Mouse (Mus musculus) gastrocnemius, adult 18-20 months (tissue): Measurements from ENCODE around the gene Scyl1. TPM values are rescaled to one million over a fixed set of nuclear protein-coding genes. Genes with fewer than 3 reads are reported as not detected.

Source experiments
- DNase-seq: peaks from one replicate; pipeline ENCODE4 v3.0.0; 2021; ENCODE audit warnings: low spot score
- total RNA-seq, 2 experiments: library from RNA; stranded (reverse); gene quantifications; 2 replicates each; pipeline ENCODE4 v1.2.3; 2021

Scyl1 gene
- total RNA-seq, 2 experiments from 2014 or later: 70.6 to 74.4 TPM

DNA sequence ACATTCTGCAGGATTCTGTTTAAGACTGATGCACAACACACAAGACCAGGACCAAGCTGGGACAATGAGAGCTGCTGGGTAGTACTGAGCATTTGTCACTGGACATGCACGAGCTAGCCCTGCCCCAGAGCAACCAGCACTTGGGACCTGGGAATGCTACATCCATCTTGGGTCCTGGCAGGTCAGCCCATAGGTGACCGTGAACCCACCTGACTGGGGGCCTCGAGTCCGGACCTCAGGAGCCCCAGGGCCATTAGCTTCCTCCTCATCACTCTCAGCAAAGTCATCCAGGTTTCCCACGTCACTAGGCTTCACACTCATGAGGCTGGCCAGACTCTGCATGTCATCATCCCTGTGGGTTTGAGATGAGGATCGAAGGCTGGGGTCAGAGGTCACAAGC, 50.0 kb downstream of the Scyl1 start:
- no peak for DNase-seq

DNA sequence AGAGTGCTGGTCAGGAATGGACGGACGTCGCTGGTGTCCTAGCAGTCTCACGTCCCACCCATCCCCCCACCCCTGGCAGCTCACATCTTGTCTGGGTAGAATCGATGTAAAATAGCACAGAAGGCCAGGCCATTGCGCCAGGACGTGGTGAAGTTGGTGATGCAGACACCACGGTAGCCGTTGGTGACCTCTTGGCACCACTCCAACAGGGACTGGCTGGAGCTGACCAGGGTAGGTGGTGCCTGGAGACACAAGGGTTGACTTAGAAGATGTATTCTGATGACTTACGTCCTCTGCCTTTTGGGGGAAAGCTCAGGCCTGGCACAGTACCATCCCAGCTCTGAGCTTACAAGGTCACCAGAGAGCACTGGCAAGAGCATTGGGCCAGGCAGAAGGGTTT, 54.3 kb downstream of the Scyl1 start:
- no peak for DNase-seq

DNA sequence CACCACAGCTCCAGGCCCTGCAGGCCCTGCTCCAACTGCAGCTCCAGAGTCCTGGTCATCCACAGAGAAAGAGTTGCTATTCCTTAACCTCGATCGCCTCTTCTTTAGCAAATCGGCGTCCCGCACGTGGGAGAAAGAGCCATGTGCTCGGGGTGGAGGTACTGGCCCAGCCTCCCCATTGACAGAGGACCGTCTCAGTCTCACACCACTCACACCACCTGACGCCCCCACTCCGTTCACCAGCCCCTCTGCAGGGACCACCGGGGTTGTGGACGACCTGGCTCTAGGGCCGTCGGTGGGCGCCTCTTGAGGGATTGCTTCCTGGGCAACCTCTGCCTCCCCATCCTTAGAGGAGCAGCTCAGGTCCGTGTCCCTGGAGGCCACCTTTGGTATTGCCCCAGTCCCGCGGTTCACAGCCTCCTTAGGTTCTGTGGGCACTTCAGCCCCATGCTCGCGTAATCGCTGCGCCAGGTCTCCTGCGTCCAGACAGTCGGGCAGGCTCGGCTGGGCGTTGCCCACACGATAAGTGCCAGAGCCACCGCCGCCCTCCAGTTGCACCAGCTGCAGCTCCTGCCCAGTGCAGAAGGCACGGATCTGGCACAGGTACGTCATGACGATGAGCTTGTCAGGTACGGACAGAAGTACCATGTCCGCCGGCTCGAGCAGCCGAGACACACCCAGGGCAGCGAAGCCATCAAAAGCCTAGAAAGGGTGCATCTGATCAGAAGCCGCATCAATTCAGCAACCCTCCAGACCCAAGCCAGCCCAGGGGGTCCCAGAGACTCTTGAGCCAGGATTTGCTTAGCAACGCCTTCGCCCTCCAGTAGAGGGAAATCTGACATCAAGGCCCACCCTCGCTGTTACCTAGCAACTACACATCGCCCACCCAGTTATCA, 55.2 kb downstream of the Scyl1 start:
- DNase-seq: no peak

DNA sequence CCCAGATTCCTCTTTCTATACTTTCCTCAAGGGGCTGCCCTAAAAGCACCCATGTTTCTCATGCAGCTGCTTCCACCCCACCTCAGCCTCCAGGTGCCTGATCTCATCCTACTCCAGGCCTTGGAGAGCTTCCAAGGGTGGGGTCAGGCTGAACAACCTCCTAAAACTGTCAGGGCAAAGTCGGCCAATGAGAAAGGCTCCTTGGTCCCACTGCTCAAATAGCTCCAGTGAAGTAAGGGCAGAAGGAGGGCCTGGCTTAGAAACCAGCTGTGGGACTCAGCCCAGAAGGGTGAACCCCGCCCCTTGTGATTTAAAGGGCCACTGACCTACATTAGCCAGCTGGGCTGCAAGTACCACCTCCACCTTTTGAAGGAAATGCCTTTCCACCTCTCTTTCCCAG, 57.5 kb downstream of the Scyl1 start:
- peak; percentile 92 for DNase-seq

DNA sequence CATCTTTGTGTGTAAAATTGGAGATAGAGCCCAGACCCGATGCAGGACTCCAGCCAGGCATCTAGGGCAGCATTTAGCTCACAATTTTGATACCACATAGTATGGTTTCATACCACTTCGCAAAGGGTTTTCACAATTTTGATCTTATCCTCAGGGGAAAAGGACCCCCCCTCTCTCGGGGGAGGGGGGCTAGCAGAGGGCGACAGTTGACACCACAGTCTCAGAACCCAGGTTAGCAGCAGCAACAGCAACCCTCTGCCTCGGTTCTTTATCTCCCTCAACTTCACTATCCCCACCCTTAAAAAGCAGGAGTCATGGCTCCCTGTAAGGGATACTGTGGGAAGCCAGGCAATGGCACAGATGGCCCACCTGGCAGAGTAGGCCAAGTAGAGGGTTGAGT, 58.0 kb downstream of the Scyl1 start:
- DNase-seq: no peak

DNA sequence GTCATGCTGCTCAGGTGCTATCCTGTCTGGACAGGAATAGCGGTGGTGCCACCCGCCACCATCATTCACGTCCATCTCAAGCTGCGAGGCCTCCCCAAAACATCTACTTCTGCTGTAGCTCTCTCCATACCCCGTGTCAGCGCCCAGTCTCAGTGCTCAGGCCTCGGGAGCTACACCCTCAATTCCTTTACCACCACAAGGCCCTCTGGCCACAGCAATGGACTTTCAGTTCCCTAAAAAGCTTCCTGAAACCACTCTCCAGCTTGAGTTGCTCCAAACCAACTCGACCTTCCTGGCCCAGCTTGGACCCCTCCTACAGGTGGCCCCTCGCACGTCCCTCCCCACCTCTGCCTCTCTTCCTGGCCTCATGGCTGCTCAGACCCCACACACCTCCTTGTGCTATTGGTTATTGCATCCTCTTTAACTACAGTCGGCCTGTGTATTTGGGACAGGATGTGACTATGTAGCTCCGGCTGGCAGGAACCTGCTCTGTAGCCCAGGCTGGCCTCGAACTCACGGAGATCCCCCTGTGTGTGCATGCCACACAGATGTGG, 59.2 kb downstream of the Scyl1 start:
- DNase-seq: no peak

DNA sequence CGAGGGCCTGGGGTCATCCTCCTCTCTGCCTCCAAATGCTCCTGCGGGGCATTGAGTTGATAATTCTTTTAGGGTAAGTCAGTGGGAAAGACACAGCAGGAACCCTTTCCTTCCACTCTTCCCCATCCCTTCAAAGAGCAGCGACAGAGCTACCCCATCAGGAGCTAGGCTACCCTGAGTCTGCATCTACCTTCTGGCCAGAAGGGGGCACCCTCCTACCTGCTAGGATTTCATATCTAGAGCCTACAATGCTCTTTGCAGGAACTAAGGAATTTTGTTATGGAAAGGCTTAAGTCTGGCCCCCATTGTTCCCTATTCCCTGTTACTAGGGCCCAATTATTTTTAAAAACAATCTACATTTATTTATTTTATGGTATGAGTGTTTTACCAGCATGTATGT, 60.0 kb downstream of the Scyl1 start:
- DNase-seq: peak; percentile 79

DNA sequence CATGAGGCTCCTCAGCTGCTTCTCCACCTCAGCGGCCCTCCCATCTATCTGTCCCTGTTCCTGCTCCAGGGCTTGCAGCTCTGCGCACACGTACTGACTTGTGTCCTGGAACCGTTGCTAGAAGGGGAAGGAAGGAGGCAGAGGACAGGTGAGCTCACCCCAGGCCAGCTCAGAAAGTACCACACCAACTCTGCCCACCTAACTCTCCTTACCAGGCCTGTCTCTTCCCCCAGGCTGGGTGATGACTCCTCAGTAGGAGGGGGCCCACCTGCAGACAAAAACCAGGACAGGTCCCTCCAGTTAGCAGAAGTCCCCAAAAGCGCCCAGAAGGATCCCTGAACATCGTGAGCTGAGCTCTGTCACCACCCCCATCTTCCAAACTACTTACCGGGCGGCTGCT, 60.6 kb downstream of the Scyl1 start:
- DNase-seq: no peak

DNA sequence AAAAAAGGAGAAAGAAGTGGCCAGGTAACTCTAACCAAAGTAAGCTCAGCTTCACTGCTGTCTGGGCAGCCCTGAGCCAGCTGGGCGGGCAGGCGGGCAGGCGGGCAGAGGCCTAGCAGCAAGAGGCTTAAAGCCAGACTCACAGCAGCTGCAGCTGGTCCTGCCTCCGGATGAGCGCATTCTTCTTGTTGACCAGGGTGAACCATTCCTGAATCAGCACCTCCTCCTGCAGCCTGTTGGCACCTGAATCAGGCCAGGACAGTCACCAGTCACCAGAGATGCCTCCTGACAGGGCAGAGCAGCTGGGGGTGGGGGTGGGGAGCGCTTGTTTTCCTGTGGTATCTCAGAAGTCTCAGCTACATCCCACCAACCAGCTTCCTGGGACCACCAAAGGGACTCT, 61.2 kb downstream of the Scyl1 start:
- no peak for DNase-seq

Other genes with a start within 250 kb of the Scyl1 start
- gene Ovol1, start 210.8 kb downstream of the Scyl1 start, total RNA-seq: not detected
- 1 to 10 TPM; 1.7 to 2.5 TPM for gene Ap5b1, start 203.4 kb downstream of the Scyl1 start, total RNA-seq
- gene Rnaseh2c, start 169.5 kb downstream of the Scyl1 start, total RNA-seq: 10 to 100 TPM; 40.7 to 50.1 TPM
- gene Kat5, start 161.2 kb downstream of the Scyl1 start, total RNA-seq: 10 to 100 TPM; 24.0 to 26.0 TPM
- gene Rela, start 133.9 kb downstream of the Scyl1 start, total RNA-seq: 10 to 100 TPM; 14.6 to 19.3 TPM
- gene Sipa1, start 107.7 kb downstream of the Scyl1 start, total RNA-seq: 1 to 10 TPM; 5.6 to 8.2 TPM
- gene Map3k11, start 82.7 kb downstream of the Scyl1 start, total RNA-seq: 1 to 10 TPM; 8.6 to 9.4 TPM
- gene Pcnx3, start 82.5 kb downstream of the Scyl1 start, total RNA-seq: 10 to 100 TPM; 12.5 to 13.8 TPM
- not detected for gene Kcnk7, start 67.1 kb downstream of the Scyl1 start, total RNA-seq
- 100 to 1,000 TPM; 210 to 241 TPM for gene Ehbp1l1, start 45.1 kb downstream of the Scyl1 start, total RNA-seq
- 10 to 100 TPM; 20.1 to 21.3 TPM for gene Fam89b, start 41.8 kb downstream of the Scyl1 start, total RNA-seq
- 10 to 100 TPM; 41.4 to 45.4 TPM for gene Ltbp3, start 30.5 kb downstream of the Scyl1 start, total RNA-seq
- 1 to 10 TPM; 2.9 to 3.2 TPM for gene Frmd8, start 103.9 kb upstream of the Scyl1 start, total RNA-seq
- gene Slc25a45, start 106.4 kb upstream of the Scyl1 start, total RNA-seq: under 1 TPM; 0.59 to 0.90 TPM
- under 1 TPM; 0.21 TPM for gene Tigd3, start 122.7 kb upstream of the Scyl1 start, total RNA-seq
- 10 to 100 TPM; 76.3 to 85.1 TPM for gene Dpf2, start 141.6 kb upstream of the Scyl1 start, total RNA-seq
- 10 to 100 TPM in 1 of 2 experiments, 1 to 10 TPM in 1; 8.9 to 11.2 TPM for gene Cdc42ep2, start 153.4 kb upstream of the Scyl1 start, total RNA-seq
- 1 to 10 TPM; 6.2 to 8.7 TPM for gene Pola2, start 192.8 kb upstream of the Scyl1 start, total RNA-seq
- not detected for gene Slc22a20, start 214.7 kb upstream of the Scyl1 start, total RNA-seq
- gene Capn1, start 244.5 kb upstream of the Scyl1 start, total RNA-seq: 10 to 100 TPM; 89.8 to 91.1 TPM